Mouse (Mus musculus) liver, embryonic 14.5 days (tissue): Measurements from ENCODE around the gene Gm4131. TPM values are rescaled to one million over a fixed set of nuclear protein-coding genes. Genes with fewer than 3 reads are reported as not detected.

Experiments
- ATAC-seq: fragments of 200-750 bp; cut with Nextera tagmentation; 2 replicates; pipeline ENCODE4 v1.8.0; 2017; ENCODE audit warnings: moderate number of reproducible peaks, mild to moderate bottlenecking, moderate library complexity; ENCODE audit not compliant: insufficient read depth
- DNase-seq, 3 experiments: peaks; one replicate each; pipeline ENCODE4 v3.0.0-alpha.2; 2012 to 2013; ENCODE audit warnings: low read depth in 3 of 3, low spot score in 3 of 3
- H3K27ac ChIP-seq: fragments of 300-500 bp; sonication (generic); 2 replicates; pipeline ENCODE4 v1.5.1; 2014; ENCODE audit warnings: moderate library complexity, mild to moderate bottlenecking, control low read depth, inconsistent platforms
- H3K27me3 ChIP-seq: fragments of 300-500 bp; sonication (generic); 2 replicates; pipeline ENCODE4 v1.6.1; 2014; ENCODE audit warnings: mild to moderate bottlenecking, low read length, moderate library complexity; ENCODE audit not compliant: control insufficient read depth, insufficient read depth
- H3K36me3 ChIP-seq: fragments of 300-500 bp; sonication (generic); replicated peaks from 2 replicates; pipeline ENCODE4 v1.6.1; 2014; ENCODE audit warnings: low read depth; ENCODE audit not compliant: control insufficient read depth, insufficient read depth
- H3K4me1 ChIP-seq, 2 experiments: fragments of 200-500 bp in 1 of 2; fragments of 300-500 bp in 1 of 2; sonication (generic) in 1 of 2; replicated peaks; 2 replicates each; pipeline ENCODE4 v1.6.1; 2012 to 2014; ENCODE audit warnings: antibody characterized with exemption in 1 of 2, inconsistent platforms in 1 of 2, low read length in 1 of 2; ENCODE audit not compliant: control insufficient read depth in 2 of 2, insufficient read depth in 2 of 2
- H3K4me2 ChIP-seq: fragments of 300-500 bp; sonication (generic); 2 replicates; pipeline ENCODE4 v1.6.1; 2014; ENCODE audit warnings: low read depth, mild to moderate bottlenecking, control low read depth, moderate library complexity
- H3K4me3 ChIP-seq, 2 experiments: fragments of 200-500 bp in 1 of 2; fragments of 300-500 bp in 1 of 2; sonication (generic) in 1 of 2; 2 replicates each; pipeline ENCODE4 v1.5.1; 2012 to 2014; ENCODE audit warnings: low read depth in 2 of 2, low read length in 2 of 2, mild to moderate bottlenecking in 2 of 2, control low read depth in 1 of 2, inconsistent platforms in 1 of 2, moderate library complexity in 1 of 2; ENCODE audit not compliant: insufficient read depth in 1 of 2
- H3K9ac ChIP-seq: fragments of 300-500 bp; sonication (generic); replicated peaks from 2 replicates; pipeline ENCODE4 v1.6.1; 2014; ENCODE audit warnings: mild to moderate bottlenecking, control low read depth, moderate library complexity
- H3K9me3 ChIP-seq: fragments of 300-500 bp; sonication (generic); 2 replicates; pipeline ENCODE4 v1.6.1; 2016; ENCODE audit warnings: low read length, mixed read lengths; ENCODE audit not compliant: control insufficient read depth
- CTCF ChIP-seq: IDR thresholded peaks from 2 replicates; pipeline ENCODE4 v1.5.1; 2016; ENCODE audit warnings: antibody characterized with exemption, low read depth, control low read depth
- EP300 ChIP-seq: IDR thresholded peaks from 2 replicates; pipeline ENCODE4 v1.6.1; 2016; ENCODE audit warnings: antibody characterized with exemption, low read depth
- WGBS: fragments of 180-500 bp; shearing (Covaris S2); extraction: QIAGEN DNeasy Blood & Tissue Kit; methylation state at CpG from one replicate; pipeline ENCODE4 v1.1.7; 2014; ENCODE audit not compliant: insufficient replicate concordance; 5-methylcytosine and 5-hydroxymethylcytosine counted together
- polyA plus RNA-seq, 2 experiments: library from polyadenylated mRNA; depleted of rRNA in 1 of 2; stranded (reverse) in 1 of 2; unstranded in 1 of 2; fragments of >200 nt; fragmentation: Nextera tagmentation in 1 of 2; extraction: Ambion mirVana in 1 of 2; gene quantifications; 2 replicates each; pipeline versions ENCODE4 v1.2.1 to v1.2.3; 2012 to 2014

Gm4131 gene
- polyA plus RNA-seq, 2 experiments, result not detected

GRCm38 (mm10) chr14:62574906-62575305 is 8.2 kb upstream of the Gm4131 start:
- no peak overlapping the region for H3K4me2 ChIP-seq
- no peaks in the 10 kb centered on the region for H3K4me1 ChIP-seq
- no peak overlapping the region for H3K4me3 ChIP-seq
- H3K27ac ChIP-seq, result no peak overlapping the region
- no peaks in the 10 kb centered on the region for H3K9me3 ChIP-seq
- no peak for TF ChIP-seq EP300
- no peak for TF ChIP-seq CTCF
- WGBS, result 53% methylated on average over 6 of the region's 6 CpGs
- no peak overlapping the region for H3K9ac ChIP-seq
- no peaks in the 10 kb centered on the region for H3K36me3 ChIP-seq
- H3K27me3 ChIP-seq, result no peaks in the 10 kb centered on the region
- no peak for DNase-seq
- ATAC-seq, result no peak

- Histone ChIP-seq H3K9ac (no peak overlapping the region), H3K4me3 (no peak overlapping the region), H3K9me3 (no peaks in the 10 kb centered on the region), H3K36me3 (no peaks in the 10 kb centered on the region), H3K4me1 (no peaks in the 10 kb centered on the region), H3K27ac (no peak overlapping the region), H3K27me3 (no peaks in the 10 kb centered on the region), H3K4me2 (no peak overlapping the region)
- DNase-seq (no peak), ATAC-seq (no peak)
- TF ChIP-seq EP300 (no peak), CTCF (no peak)
- WGBS, result 0% methylated on average over 2 of the region's 3 CpGs
These were observed 6.7 kb upstream of the Gm4131 start for GRCm38 (mm10) chr14:62573454-62573853.

DNA sequence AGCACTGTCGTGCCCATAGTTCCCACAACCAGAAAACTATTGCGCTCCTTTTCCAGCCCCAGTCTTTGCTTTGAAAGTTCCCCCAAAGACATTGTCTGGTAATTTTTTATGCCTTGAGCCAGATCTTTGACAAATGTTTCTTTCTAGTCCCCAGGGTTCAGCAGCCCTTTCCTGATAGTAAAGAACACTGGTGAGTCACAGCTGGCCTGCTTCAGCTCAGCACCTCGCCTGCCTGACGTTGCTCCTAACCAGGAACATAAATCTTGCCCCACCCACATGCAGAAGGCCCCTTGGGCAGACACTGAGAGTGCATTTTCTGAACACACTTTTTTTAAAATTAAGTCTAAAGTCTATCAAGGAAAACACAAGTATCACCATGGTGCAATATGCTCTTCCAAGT is 3.6 kb upstream of the Gm4131 start:
- H3K4me2 ChIP-seq, result no peak overlapping the region
- no peak overlapping the region for H3K4me3 ChIP-seq
- no peak for ATAC-seq
- WGBS, result 37% methylated on average over 4 of the region's 4 CpGs
- H3K9ac ChIP-seq, result no peak overlapping the region
- TF ChIP-seq EP300 (no peak), CTCF (no peak)
- no peak overlapping the region for H3K27ac ChIP-seq
- no peaks in the 10 kb centered on the region for H3K4me1 ChIP-seq
- H3K9me3 ChIP-seq, result no peaks in the 10 kb centered on the region
- no peaks in the 10 kb centered on the region for H3K36me3 ChIP-seq
- H3K27me3 ChIP-seq, result no peaks in the 10 kb centered on the region
- no peak for DNase-seq

- Histone ChIP-seq H3K4me1 (no peaks in the 10 kb centered on the region), H3K4me3 (no peak overlapping the region), H3K27ac (no peak overlapping the region), H3K9me3 (no peaks in the 10 kb centered on the region), H3K9ac (no peak overlapping the region), H3K4me2 (no peak overlapping the region), H3K36me3 (no peaks in the 10 kb centered on the region), H3K27me3 (no peaks in the 10 kb centered on the region)
- ATAC-seq (no peak), DNase-seq (no peak)
- TF ChIP-seq CTCF (no peak), EP300 (no peak)
- WGBS, result 66% methylated on average over 5 of the region's 5 CpGs
These were observed 2.7 kb upstream of the Gm4131 start for GRCm38 (mm10) chr14:62569463-62569862.

- H3K27me3 ChIP-seq, result no peaks in the 10 kb centered on the region
- no peak overlapping the region for H3K9ac ChIP-seq
- no peak for ATAC-seq
- H3K9me3 ChIP-seq, result no peaks in the 10 kb centered on the region
- no peak overlapping the region for H3K4me2 ChIP-seq
- no peak overlapping the region for H3K4me3 ChIP-seq
- TF ChIP-seq CTCF (no peak), EP300 (no peak)
- no peak for DNase-seq
- no peaks in the 10 kb centered on the region for H3K4me1 ChIP-seq
- WGBS, result 67% methylated on average over 7 of the region's 7 CpGs
- H3K36me3 ChIP-seq, result no peaks in the 10 kb centered on the region
- no peak overlapping the region for H3K27ac ChIP-seq
These were observed 3.0 kb downstream of the Gm4131 start for GRCm38 (mm10) chr14:62563679-62564078.
